Mouse (Mus musculus) MEL (cell line): ENCODE measurements around the gene E2f2.

Source experiments
- CTCF ChIP-seq, 3 experiments: IDR thresholded peaks in 2 of 3; conservative IDR thresholded peaks in 1 of 3; 2 replicates each; pipeline ENCODE4 v1.5.1; 2011 to 2012; ENCODE audit warnings: low read length in 3 of 3, low read depth in 2 of 3, mild to moderate bottlenecking in 2 of 3, improper control_type of control experiment in 1 of 3, inconsistent platforms in 1 of 3, mixed read lengths in 1 of 3, moderate library complexity in 1 of 3; ENCODE audit not compliant: control insufficient read depth in 1 of 3, insufficient read depth in 1 of 3, poor library complexity in 1 of 3, severe bottlenecking in 1 of 3
- E2F4 ChIP-seq: IDR thresholded peaks from 2 replicates; pipeline ENCODE4 v1.6.1; 2011; ENCODE audit warnings: low read depth, low read length, improper control_type of control experiment, borderline replicate concordance
- KAT2A ChIP-seq: conservative IDR thresholded peaks from 2 replicates; pipeline ENCODE4 v1.6.1; 2012; ENCODE audit warnings: low read depth, low read length, improper control_type of control experiment, inconsistent platforms
- MAX ChIP-seq: IDR thresholded peaks from 2 replicates; pipeline ENCODE4 v1.6.1; 2011; ENCODE audit warnings: low read length, improper control_type of control experiment
- POLR2A ChIP-seq, 2 experiments: IDR thresholded peaks; 2 replicates each; pipeline ENCODE4 v1.6.1; 2011 to 2012; ENCODE audit warnings: low read length in 2 of 2, mild to moderate bottlenecking in 2 of 2, control low read depth in 1 of 2, improper control_type of control experiment in 1 of 2, low read depth in 1 of 2, moderate library complexity in 1 of 2; ENCODE audit not compliant: control insufficient read depth in 1 of 2, insufficient read depth in 1 of 2, poor library complexity in 1 of 2
- ZKSCAN1 ChIP-seq: IDR thresholded peaks from 2 replicates; pipeline ENCODE4 v1.6.1; 2012; ENCODE audit warnings: low read depth, mild to moderate bottlenecking, inconsistent platforms, low read length, improper control_type of control experiment, moderate library complexity

GRCm38 (mm10) chr4:136242728-136243127 is 70.5 kb downstream of the E2f2 start:
- TF ChIP-seq CTCF (IDR thresholded peaks at IDR 0.05 in 2 of 3, conservative IDR thresholded peaks at IDR 0.05 in 1 of 3; ENCODE audit: control insufficient read depth in 1 of 3, insufficient read depth in 1 of 3, low read depth in 2 of 3, low read length in 3 of 3, poor library complexity in 1 of 3, severe bottlenecking in 1 of 3) (no peak), ZKSCAN1 (no peak), KAT2A (no peak), E2F4 (no peak), MAX (no peak), POLR2A (IDR thresholded peaks at IDR 0.05; ENCODE audit: control insufficient read depth in 1 of 2, insufficient read depth in 1 of 2, low read depth in 1 of 2, low read length in 2 of 2, poor library complexity in 1 of 2) (no peak)
